Comparison of ENCODE assay signal across 14 mouse cellular contexts in genomic region chr9:96127972-96128371, GRCm38 (mm10). TPM values are rescaled to one million over a fixed set of nuclear protein-coding genes. Genes with fewer than 3 reads are reported as not detected.
DNase-seq lines count a peak whose midpoint lies in the region; ATAC-seq and TF ChIP-seq lines count a peak whose summit lies in the region.
"Had no signal": no experiment of that assay in that cellular context is flagged by ENCODE, and none has a peak within 500 bp of the region (broad histone marks: within the 10 kb centered on the region; RNA-seq: fewer than 3 reads in every experiment).

No protein-coding gene starts in this region.

- 59% methylated on average over 5 of the region's 5 CpGs for WGBS in liver, embryonic 14.5 days (ENCODE audit: insufficient replicate concordance)
- WGBS in liver, embryonic 12.5 days (ENCODE audit: insufficient replicate concordance): 63% methylated on average over 5 of the region's 5 CpGs

- H3K27me3 ChIP-seq in liver, embryonic 14.5 days (ENCODE audit: control insufficient read depth, insufficient read depth, low read length): no peaks in the 10 kb centered on the region
- no peaks in the 10 kb centered on the region for H3K27me3 ChIP-seq in liver, embryonic 12.5 days (replicated peaks)
- H3K27me3 ChIP-seq: limb, embryonic 15.5 days; neural tube, embryonic 12.5 days had no signal

- H3K4me2 ChIP-seq in liver, embryonic 14.5 days (ENCODE audit: low read depth): no peak overlapping the region
- H3K4me2 ChIP-seq in liver, embryonic 12.5 days: no peak overlapping the region
- H3K4me2 ChIP-seq: limb, embryonic 15.5 days; neural tube, embryonic 12.5 days had no signal

- TF ChIP-seq EP300 in liver, embryonic 14.5 days (IDR thresholded peaks at IDR 0.05; ENCODE audit: low read depth): no peak

- no peaks in the 10 kb centered on the region for H3K4me1 ChIP-seq in liver, embryonic 14.5 days (replicated peaks; ENCODE audit: control insufficient read depth in 2 of 2, insufficient read depth in 2 of 2, low read length in 1 of 2)
- 0 out of 2 replicates have a peak, but pooled peaks cover 1% of the 10 kb centered on the region for H3K4me1 ChIP-seq in liver, embryonic 12.5 days
- H3K4me1 ChIP-seq: limb, embryonic 15.5 days; neural tube, embryonic 12.5 days had no signal

- intact Hi-C loops in gastrocnemius, adult 2 months (cut with DNase I): no loop called here
- intact Hi-C loops in gastrocnemius, postnatal 14 days (cut with DNase I; ENCODE audit: low total_unique reads): no loop called here

- H3K4me3 ChIP-seq in gastrocnemius, adult 2 months: no peak overlapping the region
- H3K4me3 ChIP-seq in liver, embryonic 14.5 days (ENCODE audit: insufficient read depth in 1 of 2, low read depth in 2 of 2, low read length in 2 of 2): no peak overlapping the region
- H3K4me3 ChIP-seq in liver, embryonic 12.5 days: no peak overlapping the region
- H3K4me3 ChIP-seq: limb, embryonic 15.5 days; neural tube, embryonic 12.5 days had no signal

- no peak overlapping the region for H3K27ac ChIP-seq in gastrocnemius, adult 2 months
- no peak overlapping the region for H3K27ac ChIP-seq in liver, embryonic 14.5 days
- H3K27ac ChIP-seq in liver, embryonic 12.5 days: no peak overlapping the region
- H3K27ac ChIP-seq: limb, embryonic 15.5 days; neural tube, embryonic 12.5 days had no signal

- H3K9ac ChIP-seq in liver, embryonic 14.5 days (replicated peaks): no peak overlapping the region
- no peak overlapping the region for H3K9ac ChIP-seq in liver, embryonic 12.5 days
- H3K9ac ChIP-seq: limb, embryonic 15.5 days; neural tube, embryonic 12.5 days had no signal

- no peaks in the 10 kb centered on the region for H3K9me3 ChIP-seq in liver, embryonic 14.5 days (ENCODE audit: control insufficient read depth, low read length)
- no peaks in the 10 kb centered on the region for H3K9me3 ChIP-seq in liver, embryonic 12.5 days (replicated peaks)
- H3K9me3 ChIP-seq: limb, embryonic 15.5 days; neural tube, embryonic 12.5 days had no signal

- H3K36me3 ChIP-seq in liver, embryonic 14.5 days (replicated peaks; ENCODE audit: control insufficient read depth, insufficient read depth, low read depth): no peaks in the 10 kb centered on the region
- H3K36me3 ChIP-seq in liver, embryonic 12.5 days: no peaks in the 10 kb centered on the region
- H3K36me3 ChIP-seq: limb, embryonic 15.5 days; neural tube, embryonic 12.5 days had no signal

- ATAC-seq in liver, embryonic 14.5 days (ENCODE audit: insufficient read depth): no peak
- ATAC-seq in liver, embryonic 12.5 days: no peak
- ATAC-seq in megakaryocyte progenitor cell, adult 5-6 weeks (replicated peaks; ENCODE audit: poor library complexity): peak; percentile 57
- no peak for ATAC-seq in monocyte, adult 5-6 weeks (replicated peaks; ENCODE audit: insufficient number of reproducible peaks, low FRiP score, low TSS enrichment, poor library complexity, severe bottlenecking)

- TF ChIP-seq CTCF in gastrocnemius, adult 2 months (IDR thresholded peaks at IDR 0.05): peak; percentile 2; the same call in 1 of the 2 replicates
- TF ChIP-seq CTCF in liver, embryonic 14.5 days (IDR thresholded peaks at IDR 0.05; ENCODE audit: low read depth): peak; percentile 20

- no peak for DNase-seq in gastrocnemius, adult 2 months
- DNase-seq in gastrocnemius, postnatal 14 days: no peak
- no peak for DNase-seq in liver, embryonic 14.5 days (ENCODE audit: low read depth in 3 of 3, low spot score in 3 of 3)
- peak; percentile 70 for DNase-seq in R1 (ENCODE audit: low read depth, low spot score)
- no peak for DNase-seq in gastrocnemius, adult 8-10 months (ENCODE audit: low spot score in 2 of 2)
- DNase-seq: adrenal gland, adult 2 months; lung, postnatal 36 days; midbrain, embryonic 14.5 days; thymus, adult 2 months had no signal

RNA-seq across cellular contexts. Expression of gene Gk5, which starts 8.8 kb away (rescaled TPM):
- 1 to 10 TPM; 1.5 TPM for total RNA-seq in gastrocnemius, adult 2 months (2021)
- total RNA-seq in gastrocnemius, postnatal 14 days (2021): 1 to 10 TPM; 2.7 to 3.3 TPM
- 0.12 and 0.41 TPM in 2 replicates for polyA plus RNA-seq in liver, embryonic 14.5 days (2012; rRNA removed)
- polyA plus RNA-seq in liver, embryonic 14.5 days (2014; fragmentation: Nextera tagmentation; extraction: Ambion mirVana): 0.43 and 0.51 TPM in 2 replicates
- 0.85 and 1.2 TPM in 2 replicates for polyA plus RNA-seq in liver, embryonic 12.5 days (2016; fragmentation: Nextera tagmentation; extraction: Ambion mirVana)
- 2.0 and 4.2 TPM in 2 replicates for total RNA-seq in megakaryocyte progenitor cell, adult 5-6 weeks (2015)
- 2.7 and 4.8 TPM in 2 replicates for total RNA-seq in megakaryocyte progenitor cell, adult 5-6 weeks (2017)
- total RNA-seq in gastrocnemius, adult 8-10 months (2022): 1 to 10 TPM; 1.0 to 1.7 (median 1.3) TPM
- 0.97 to 3.3 TPM (median 2.1 TPM) in 3 replicates for total RNA-seq in monocyte, adult 5-6 weeks (2017)
